Mouse (Mus musculus) kidney, adult 10 weeks (tissue): Measurements from ENCODE around the gene Gm14525. TPM values are rescaled to one million over a fixed set of nuclear protein-coding genes. Genes with fewer than 3 reads are reported as not detected.

ENCODE experiments used
- polyA plus RNA-seq: library from polyadenylated mRNA; stranded (reverse); fragments of 350-450 nt; fragmentation: Illumina TruSeq; extraction: RNeasy Lipid Tissue Mini Kit (QIAGEN cat#74804); gene quantifications from one replicate; pipeline ENCODE4 v1.2.3, GENCODE M21; 2014; ENCODE audit warnings: low read depth, low replicate concordance

The Gm14525 gene
- not detected for polyA plus RNA-seq

GRCm38 (mm10) chrX:26702538-26702937 is at the start of gene Gm14525:
Gm14525 (minus strand) TSS chrX:26702638.

Other genes starting within 250 kb of the Gm14525 start
- not detected for gene Slx, start 157.1 kb downstream of the Gm14525 start, polyA plus RNA-seq
- gene Gm6121, start 233.1 kb upstream of the Gm14525 start, polyA plus RNA-seq: not detected